Mouse (Mus musculus): ENCODE results near the gene Mosmo.

The Mosmo gene

DNA sequence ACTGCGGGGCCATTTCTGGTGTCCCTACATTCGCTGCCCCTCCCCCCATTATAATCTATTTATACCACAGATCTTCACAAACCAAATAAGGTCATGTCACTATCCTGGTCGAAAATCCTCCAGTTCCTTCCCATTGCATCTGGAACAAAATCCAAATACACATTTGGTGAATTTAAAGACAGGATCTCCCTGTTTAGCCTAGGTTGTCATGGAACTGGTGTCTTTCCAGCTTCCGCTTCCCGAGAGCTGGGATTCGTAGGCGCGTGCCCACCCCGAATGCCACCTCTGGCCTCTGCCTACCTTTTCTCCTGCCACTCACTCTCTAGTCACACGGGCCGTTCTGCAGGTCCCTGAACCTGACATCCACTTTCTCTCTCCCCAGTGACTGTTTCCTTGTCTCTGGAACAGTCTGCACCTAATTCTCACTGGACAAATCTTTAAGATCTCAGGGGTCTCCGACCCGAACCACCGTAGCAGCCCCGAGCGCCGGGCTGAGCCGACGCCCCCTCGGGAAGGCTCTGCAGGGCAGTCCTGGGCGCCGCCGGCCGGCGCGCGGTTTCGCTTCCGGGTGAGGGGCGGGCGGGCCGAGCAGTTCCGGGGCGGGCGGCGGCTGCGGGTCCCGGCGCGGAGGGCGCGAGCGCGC lies at the start of gene Mosmo:
Gene Mosmo, plus strand, starts transcription at position 618 of the 643 bp plus-strand sequence.
- peak; percentile 61 for DNase-seq (ENCODE audit: low spot score)

DNA sequence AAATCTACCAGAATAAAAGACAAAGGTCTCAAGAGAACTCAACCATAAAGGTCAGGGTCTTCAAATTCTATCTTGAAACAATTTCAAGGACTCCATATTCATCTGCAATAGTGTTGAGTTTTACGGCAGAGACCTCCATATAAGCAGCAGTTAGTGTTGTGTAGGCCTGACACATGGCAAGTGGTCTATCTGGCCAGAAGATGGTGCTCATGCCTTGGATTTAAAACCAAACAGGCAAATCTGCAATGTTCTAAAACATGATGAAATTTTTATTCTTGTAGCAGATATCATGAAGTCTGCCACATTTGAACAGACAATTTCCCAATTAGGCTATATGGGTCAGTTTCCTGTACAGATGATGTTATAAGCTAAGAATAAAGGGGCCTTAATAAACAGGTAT lies 44.9 kb upstream of the Mosmo start:
- peak; percentile 23 for DNase-seq (ENCODE audit: low spot score)

DNA sequence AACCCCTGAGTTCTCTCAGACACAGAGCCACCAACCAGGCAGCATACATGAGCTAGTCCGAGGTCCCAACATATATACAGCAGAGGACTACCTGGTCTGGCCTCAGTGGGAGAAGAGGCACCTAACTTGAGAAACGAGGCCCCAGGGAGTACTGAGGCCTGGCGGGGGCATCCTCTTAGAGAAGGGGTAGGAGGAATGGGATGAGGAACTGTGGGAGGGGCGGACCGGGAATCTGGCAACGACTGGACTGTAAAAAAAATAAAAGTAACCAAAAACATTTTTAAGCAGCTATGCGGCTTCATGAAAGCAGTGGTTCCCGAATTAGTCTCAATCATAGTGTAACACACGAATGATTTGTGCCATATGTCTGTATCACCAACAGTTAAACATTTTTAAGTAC lies 43.1 kb upstream of the Mosmo start:
- DNase-seq (ENCODE audit: low spot score), result no peak

DNA sequence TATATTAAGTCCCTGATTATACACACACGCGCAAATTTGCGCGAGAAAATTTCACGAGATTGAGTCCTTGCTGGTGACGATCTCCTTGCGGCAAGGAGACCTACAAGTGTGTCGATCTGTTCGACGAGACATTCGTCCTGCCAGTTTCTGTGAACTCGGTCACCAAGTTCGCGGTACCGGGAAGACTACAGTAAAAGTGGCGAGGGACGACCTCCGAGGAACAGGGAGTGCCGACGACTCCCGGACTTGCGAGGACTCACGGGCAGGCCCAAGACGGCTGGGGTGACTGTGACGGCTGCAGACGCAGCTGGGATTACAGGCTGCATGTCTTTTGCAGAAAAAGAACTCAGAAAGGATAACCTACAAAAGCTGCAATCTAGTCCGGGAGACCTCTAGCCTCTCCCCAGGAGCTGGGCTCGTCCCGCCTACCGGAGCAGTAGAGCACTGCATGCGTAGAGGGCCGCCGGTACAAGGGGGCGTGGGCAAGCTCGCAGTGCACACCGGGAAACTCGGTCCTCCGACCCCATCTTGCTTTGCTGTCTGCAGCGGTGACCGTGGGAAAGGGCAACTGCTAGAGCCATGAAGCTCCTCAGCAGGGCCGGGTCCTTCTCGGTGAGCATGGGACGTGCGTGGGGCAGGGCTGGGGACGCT lies 42.6 kb upstream of the Mosmo start, which contains the start of gene Uqcrc2:
Gene Uqcrc2, plus strand, starts transcription at position 466 of the 651 bp plus-strand sequence.
- peak; percentile 85 for DNase-seq (ENCODE audit: low spot score)

DNA sequence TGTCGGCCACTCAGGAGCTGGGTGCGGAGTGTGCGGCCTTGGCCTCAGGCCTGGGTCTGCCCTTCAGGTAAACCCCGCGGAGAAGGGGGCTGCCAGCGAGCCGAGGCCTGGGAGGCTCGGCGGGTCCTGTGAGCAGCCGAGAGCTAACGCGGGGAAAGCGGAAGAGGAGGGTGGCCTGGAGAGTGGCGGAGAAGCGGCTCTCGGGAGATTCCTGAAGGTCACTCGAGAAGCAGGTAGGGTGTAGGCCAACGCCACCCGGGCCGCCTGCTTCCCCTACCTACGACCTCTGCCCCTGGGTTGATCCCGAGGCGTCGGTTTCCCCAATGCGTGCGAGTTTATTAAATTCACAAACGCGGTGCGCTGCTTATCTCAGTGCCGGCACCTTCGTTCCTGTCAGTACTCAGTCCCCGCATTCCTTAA lies 42.0 kb upstream of the Mosmo start:
- DNase-seq (ENCODE audit: low spot score), result no peak

DNA sequence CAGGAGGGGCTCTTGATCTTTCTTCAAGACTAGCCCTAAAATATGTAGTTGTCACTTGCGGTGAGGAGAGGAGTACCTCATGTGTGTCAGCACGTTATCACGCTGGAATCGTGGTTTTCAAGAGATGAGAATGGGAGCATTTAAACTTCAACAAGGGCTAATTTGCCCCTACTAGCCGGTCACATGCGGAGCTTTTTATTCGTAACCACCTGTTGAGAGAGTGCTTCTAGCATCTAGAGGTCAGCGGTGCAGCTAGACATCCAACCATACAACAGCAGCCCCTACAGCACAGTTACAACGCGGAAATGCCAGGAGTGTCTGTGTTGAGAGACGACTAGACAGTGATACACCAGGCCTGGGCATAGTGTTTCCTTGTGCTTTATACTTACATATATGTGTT lies 41.6 kb upstream of the Mosmo start:
- no peak for DNase-seq (ENCODE audit: low spot score)

DNA sequence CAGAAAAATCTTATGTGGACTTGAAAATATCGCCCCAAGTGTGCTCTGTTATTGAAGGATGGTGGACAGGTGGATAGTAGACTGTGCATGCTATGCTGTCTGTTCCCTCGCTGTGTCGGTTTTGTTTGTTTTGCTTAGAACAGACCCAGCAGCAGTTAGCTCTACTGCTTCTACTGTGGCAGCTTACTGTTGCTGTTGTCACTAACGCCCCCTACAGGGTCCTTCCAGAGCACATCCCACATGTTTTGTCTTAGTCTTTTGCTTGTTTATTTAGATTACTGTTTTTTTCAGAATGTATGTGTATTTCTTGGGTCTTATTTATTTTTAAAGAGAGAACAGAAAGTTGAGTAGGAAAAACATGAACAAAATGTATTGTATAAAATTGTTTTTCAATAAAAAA lies 34.2 kb upstream of the Mosmo start:
- no peak for DNase-seq (ENCODE audit: low spot score)

DNA sequence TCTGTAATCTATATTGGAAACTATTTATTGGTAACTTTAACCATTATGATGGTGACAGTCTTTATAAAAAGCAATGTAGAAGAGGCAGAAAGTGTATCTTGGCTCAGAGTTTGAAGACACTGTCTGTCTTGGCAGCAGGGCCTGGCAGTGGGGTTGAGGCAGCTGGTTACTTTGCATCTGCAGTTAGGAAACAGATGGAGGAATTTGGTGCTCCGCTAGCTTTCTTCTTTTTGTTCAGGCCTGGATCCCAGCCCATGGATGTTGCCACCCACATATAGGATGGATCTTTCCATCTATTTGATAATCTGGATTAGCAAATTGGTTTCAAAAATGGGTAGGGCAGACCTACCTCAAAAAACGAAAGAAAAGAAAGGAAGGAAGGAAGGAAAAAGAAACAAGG lies 29.6 kb upstream of the Mosmo start:
- DNase-seq (ENCODE audit: low spot score), result no peak

DNA sequence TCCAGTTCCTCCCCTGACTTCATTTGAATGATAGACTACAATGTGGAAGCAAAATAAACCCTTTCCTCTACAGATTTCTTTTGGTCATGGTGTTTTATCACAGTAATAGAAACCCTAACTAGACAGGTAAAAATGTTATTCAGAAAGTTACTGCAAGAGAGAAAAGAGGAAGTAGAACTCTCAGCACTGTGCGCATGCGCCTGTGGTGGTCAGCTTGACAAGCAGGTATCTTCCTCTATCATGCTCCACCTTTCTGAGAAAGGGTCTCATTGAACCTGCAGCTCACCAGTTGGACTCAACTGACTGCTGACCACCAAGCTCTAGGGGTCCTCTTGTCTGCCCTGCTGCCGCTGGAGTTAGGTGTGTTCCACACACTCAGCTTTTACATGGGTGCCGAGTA lies 15.3 kb upstream of the Mosmo start:
- DNase-seq (ENCODE audit: low spot score), result no peak

DNA sequence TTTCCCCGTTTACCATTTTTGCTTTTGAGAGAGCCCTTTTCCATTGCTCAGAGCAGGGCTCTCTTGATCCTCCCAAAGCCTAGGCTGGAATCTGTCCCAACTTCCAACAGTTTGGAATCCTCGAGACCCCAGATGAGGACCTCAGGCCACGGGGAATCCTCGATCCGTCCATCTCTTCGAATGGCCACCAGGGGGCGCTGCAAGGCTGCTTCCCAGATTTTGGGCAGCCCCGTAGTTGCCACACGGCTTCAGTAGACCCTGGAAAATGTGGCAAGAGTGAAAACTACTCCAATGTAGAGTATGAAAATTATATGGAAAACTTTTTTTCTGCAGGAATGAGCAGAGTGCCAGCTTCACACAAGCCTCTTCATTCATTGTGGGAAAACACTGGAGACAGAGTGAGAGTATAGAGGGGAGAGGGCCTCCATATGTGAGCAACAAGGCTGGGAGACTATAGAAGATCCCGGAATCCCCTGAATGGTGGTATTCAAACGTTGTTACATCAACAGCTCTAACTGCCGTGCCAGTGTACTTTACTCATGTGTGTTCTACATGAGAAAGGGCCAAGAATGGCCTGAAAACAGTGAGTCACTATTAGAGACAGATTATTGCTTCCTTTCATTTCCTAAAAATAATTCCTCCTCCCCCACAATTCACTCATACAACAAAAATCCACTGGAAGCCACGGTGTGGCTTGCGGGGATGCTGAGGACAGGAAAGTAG lies 7.1 kb upstream of the Mosmo start, which contains the start of gene Pdzd9:
Gene Pdzd9, minus strand, starts transcription at position 191 of the 723 bp plus-strand sequence.
- peak; percentile 47 for DNase-seq (ENCODE audit: low spot score)

DNA sequence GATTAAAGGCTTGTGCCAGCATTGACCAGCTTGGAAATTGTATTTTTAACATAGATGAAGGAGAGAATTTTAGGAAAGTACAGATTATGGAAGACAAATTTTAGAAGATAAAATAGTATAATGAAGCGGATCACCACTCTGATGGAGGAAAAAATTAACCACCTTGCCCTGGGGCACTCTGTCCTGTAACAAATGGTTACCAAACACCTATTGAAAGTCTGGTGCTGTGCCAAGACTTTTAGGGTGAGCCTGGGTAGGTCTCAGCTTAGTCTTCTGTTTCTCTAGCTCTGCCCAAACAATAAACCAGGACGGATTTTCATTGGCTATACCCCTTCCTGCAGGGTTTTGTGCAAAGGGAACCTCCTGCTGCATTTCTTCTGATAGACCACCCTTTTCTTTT lies 6.1 kb upstream of the Mosmo start:
- DNase-seq (ENCODE audit: low spot score), result no peak

DNA sequence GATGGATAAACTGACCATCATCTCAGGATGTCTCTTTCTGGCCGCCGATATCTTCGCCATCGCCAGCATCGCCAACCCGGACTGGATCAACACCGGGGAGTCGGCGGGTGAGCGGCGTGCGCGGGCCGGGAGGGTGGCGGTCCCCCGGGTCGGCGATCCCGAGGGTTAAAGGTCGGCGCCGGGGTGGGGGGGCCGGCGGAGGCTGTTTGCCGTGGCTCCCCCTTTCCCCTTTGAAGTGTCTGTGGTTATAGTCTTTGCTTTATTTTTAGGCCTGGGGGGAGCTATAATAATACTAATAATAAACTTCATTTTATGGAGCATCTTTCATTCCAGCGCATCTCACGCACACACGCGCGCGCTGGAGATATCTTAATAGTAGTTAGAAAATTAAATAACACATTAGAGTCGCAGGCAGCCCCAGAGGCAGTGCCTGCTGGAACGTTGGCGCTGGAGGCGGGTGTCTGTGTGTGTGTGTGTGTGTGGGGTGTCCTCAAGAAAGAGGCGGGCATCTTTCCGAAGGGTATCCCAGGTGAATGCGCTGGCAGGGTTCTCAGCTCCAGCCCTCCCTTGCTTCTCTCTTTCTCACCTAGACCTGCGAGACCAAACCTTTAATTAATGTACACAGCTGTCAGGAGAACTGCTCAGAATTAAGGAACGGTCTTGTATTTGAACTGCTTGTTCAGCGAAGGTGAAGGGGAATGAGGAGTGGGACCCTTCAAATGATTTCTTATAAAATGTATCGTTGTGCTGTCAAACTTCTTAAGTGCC lies 530 bp downstream of the Mosmo start:
- DNase-seq (ENCODE audit: low spot score), result peak; percentile 14

DNA sequence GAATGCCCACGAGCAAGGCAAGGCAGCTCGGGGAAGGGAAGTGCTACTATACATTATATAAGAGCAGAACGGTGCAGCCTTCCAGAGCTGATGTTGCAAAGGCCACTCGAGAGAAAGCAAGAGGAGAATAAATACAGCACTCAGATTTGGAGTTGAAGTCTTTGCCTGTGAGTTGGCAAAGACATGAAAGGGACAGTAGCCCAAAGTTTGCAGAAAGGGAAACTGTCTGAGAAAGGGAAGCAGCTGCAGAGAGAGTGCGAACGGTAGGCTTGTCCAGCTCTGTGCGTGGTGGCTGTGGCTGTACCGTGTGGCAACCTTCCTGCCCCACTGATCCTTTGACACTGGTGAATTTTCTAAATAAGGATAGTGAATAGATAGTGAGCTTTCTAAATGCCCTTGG lies 1.6 kb downstream of the Mosmo start:
- DNase-seq (ENCODE audit: low spot score), result no peak

DNA sequence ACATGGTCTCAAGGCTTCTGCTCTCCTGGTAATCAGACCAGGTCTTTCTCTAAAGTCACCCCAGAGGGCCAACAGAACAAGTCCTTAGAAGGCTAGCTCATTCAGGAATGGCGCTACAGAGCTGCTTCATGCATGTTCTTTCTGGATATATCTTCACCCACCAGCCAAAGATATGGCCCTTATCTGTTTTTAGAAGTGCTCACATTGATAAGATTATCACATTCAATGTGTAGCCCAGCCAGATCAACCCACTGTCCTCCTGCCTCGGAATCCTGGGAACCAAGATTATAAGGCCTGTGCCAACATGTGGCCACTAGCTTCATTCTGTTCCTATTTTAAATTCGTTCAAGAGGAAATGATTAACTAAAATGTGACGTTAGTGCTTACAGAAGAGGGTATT lies 4.6 kb downstream of the Mosmo start:
- DNase-seq (ENCODE audit: low spot score), result no peak

DNA sequence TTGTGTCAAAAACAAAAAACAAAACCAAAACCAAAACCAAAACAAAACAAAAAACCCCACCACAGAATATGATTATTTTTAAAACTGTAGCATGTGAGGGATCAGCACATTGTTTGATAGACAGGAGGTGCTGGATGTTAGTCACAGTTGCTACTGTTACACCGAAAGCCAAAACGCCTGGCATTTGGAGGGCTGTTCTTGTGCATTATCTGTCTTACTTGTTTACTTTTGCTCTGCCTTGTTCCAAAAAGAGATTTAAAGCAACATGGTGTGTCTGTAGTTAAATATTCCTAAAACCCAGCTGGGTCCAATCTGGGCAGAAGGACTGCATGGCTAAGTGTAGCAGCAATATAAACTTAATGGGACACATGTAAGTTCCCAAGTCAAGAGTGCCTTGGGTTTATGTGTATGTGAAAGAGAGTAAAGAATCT lies 7.3 kb downstream of the Mosmo start:
- DNase-seq (ENCODE audit: low spot score), result no peak

DNA sequence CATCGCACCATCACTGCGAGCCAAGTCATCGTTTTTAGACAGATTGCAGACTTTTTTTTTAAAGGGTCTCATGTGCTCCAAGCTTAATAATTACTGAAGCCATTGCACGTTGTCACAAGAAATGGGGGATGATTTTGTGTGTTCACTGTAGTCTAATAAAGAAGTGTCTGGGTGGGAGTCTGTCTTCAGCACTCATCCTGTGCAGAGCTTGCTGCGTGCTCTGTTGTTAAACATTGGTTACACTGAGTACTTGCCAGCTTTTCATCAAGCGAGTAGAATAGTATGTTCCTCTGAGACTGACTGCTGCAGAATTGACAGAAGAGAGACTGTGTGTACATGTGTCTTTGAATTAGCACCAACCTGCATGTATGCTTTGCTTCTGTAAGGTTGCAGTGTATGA lies 7.8 kb downstream of the Mosmo start:
- DNase-seq (ENCODE audit: low spot score), result no peak

DNA sequence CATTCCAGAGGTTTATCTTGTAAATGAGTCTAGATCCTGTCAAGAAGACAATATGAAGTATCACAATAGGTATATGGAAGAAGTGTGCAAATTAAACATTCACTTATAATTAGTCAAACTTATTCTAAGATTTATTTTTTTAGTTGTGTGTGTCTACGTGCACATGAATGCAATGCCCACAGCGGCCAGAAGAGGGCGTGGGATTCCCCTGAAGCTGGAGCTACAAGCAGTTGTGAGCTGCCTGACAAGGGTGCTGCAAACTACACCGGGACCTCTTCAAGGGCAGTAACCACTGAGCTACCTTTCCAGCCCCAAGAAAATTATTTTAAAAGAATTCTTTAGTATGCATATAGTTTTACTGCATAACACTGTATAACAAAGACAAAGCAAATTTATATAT lies 13.2 kb downstream of the Mosmo start:
- DNase-seq (ENCODE audit: low spot score), result peak; percentile 26

DNA sequence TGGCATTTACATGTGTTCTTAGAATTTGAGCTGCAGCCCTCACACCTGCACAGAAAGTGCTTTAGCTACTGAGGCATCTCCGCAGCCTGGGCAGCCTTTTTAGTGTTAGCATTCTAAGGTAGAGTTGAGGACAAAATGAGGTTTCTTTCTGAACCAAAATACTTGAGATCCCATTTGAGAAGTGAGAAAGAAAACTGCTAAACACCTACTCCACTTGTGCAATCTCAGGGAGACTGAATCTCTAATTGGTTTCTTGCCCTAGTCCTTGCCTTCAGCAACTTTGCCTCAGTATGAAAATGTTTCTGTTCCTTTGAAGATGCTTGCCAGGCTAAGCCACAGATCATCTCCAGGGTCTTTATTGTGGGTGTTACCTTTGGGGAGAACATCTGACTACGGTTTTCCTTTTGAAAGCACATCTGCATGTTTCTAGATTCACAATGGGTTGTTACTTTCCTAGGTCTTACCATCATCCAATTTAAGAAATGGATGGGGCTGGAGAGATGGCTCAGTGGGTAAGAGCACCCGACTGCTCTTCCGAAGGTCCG lies 16.5 kb downstream of the Mosmo start:
- peak; percentile 50 for DNase-seq (ENCODE audit: low spot score)

DNA sequence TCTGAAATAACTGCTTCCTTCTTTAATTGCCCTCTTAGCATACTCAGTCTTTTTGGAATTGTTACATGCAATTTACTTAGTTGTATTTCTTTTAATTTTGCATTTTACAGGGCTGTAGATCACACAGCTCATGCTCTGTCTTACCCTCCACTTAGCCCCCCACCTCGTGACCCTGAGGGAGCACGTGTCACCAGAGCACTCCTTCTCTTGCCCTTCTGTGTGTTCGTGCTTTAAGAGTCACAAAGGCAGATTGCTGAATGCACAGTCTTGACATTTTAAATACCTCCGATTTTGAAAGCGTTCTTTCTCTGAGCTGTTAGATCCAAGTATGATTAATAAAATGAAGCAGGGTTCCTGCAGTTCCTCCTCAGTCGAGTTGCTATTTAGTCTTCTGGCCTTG lies 17.8 kb downstream of the Mosmo start:
- no peak for DNase-seq (ENCODE audit: low spot score)

DNA sequence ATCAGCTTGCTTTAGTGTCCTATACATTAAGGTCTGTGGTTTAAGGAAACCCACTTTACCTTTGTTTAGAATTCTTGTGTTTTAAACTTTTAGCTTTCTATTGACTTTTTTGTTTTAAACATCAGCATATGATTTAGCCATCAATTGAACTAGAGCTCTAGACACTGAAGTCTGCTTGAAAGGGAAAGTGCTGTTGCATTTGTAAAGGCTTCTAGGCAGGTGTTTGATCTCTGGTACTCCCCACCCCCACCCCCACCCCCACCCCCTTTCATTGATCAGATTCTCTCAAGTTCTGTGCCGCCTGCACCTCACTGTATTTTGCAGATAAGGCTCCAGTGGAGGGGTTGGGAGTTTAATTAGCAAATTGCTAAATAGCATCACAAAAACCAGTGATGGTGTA lies 18.2 kb downstream of the Mosmo start:
- no peak for DNase-seq (ENCODE audit: low spot score)

DNA sequence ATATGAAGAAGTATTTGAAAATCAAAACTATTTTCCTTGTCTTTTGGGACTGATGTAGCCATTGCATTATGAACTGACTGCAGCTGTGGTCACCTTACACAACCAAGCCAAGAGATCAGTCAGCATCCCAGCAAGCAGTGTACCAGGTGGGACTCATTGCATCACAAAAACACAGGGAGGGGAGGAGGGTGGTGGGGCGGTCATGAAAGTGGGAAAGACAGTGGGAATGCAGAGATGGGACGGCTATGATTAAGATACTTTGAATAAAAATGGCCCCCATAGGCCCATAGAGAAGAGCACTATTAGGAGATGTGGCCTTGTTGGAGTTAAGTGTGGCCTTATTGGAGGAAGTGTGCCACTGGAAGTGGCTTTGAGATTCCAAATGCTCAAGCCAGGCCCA lies 18.9 kb downstream of the Mosmo start:
- DNase-seq (ENCODE audit: low spot score), result no peak

DNA sequence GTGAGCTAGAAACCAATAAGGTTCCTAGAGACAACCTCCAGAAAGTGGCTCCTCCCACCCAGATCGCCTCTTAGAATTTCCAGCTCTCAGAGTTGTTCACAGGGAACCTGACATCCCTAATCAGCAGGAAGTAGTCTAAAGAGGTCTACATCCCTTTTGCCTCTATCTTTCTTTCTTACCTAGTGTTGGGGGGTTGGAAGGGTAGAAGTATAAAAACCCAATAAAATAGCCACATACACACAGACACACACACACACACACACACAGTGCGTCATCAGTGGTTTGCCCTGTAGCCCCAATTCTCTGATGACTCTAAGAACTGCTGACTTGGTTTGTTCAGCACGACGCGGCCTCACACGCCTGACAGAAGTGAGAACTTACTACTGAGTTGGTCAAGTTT lies 22.2 kb downstream of the Mosmo start:
- peak; percentile 45 for DNase-seq (ENCODE audit: low spot score)

Measured in T-cell, adult 2 months (primary cell).